9 mouse cellular contexts compared by ENCODE assay signal in the genomic region with DNA sequence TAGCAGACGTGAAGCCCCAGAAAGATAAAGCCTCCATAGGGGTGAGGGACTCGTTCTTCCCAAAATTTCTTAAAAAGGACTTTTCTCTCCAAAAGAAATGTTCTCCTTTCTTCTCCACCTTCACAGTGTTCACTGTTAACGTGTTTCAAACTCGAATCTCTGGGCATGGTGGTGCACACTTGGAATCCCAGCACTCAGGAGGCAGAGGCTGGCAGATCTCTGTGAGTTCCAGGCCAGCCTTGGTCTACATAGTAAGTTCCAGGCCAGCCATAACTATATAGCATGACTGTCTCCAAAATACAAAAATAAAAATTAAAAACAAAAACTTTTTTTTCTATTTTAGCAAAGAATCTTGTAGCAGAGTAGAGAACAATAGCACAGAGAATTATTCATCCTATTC. TPM values are rescaled to one million over a fixed set of nuclear protein-coding genes. Genes with fewer than 3 reads are reported as not detected.
DNase-seq lines count a peak whose midpoint lies in the region; ATAC-seq and TF ChIP-seq lines count a peak whose summit lies in the region.
"Had no signal": no experiment of that assay in that cellular context is flagged by ENCODE, and none has a peak within 500 bp of the region (broad histone marks: within the 10 kb centered on the region; RNA-seq: fewer than 3 reads in every experiment).

No protein-coding gene starts in this region.

- no peak for TF ChIP-seq POLR2A in thymus, adult 2 months (IDR thresholded peaks at IDR 0.05; ENCODE audit: control insufficient read depth, extremely low read depth, insufficient read depth, low read length, poor library complexity)

- H3K27me3 ChIP-seq in kidney, postnatal 0 days (ENCODE audit: insufficient read depth, low read length), result no peaks in the 10 kb centered on the region
- H3K27me3 ChIP-seq in forebrain, embryonic 12.5 days, result peaks cover 14% of the 10 kb centered on the region
- H3K27me3 ChIP-seq in limb, embryonic 10.5 days (ENCODE audit: low read depth, poor library complexity, severe bottlenecking), result no peaks in the 10 kb centered on the region
- no peaks in the 10 kb centered on the region for H3K27me3 ChIP-seq in neural tube, embryonic 12.5 days (replicated peaks)
- no peaks in the 10 kb centered on the region for H3K27me3 ChIP-seq in thymus, adult 2 months (ENCODE audit: control insufficient read depth, insufficient read depth, low read length)

- 71% methylated on average over 4 of the region's 4 CpGs for WGBS in kidney, postnatal 0 days
- WGBS in forebrain, embryonic 12.5 days, result 78% methylated on average over 4 of the region's 4 CpGs
- 83% methylated on average over 4 of the region's 4 CpGs for WGBS in limb, embryonic 10.5 days
- WGBS in neural tube, embryonic 12.5 days, result 76% methylated on average over 4 of the region's 4 CpGs
- WGBS in thymus, adult 2 months, result 86% methylated on average over 4 of the region's 4 CpGs

- H3K4me2 ChIP-seq in kidney, postnatal 0 days (ENCODE audit: low read length), result peak overlapping the region; percentile 95; the same call in 1 of the 2 replicates
- peak overlapping the region; percentile 86 for H3K4me2 ChIP-seq in forebrain, embryonic 12.5 days
- H3K4me2 ChIP-seq in neural tube, embryonic 12.5 days (replicated peaks), result peak overlapping the region; percentile 83

- no peaks in the 10 kb centered on the region for H3K36me3 ChIP-seq in kidney, postnatal 0 days (ENCODE audit: insufficient read depth, low read length)
- no peaks in the 10 kb centered on the region for H3K36me3 ChIP-seq in forebrain, embryonic 12.5 days (replicated peaks)
- H3K36me3 ChIP-seq in limb, embryonic 10.5 days, result peaks cover 6% of the 10 kb centered on the region
- H3K36me3 ChIP-seq in neural tube, embryonic 12.5 days, result no peaks in the 10 kb centered on the region
- H3K36me3 ChIP-seq in thymus, adult 2 months (ENCODE audit: control insufficient read depth, insufficient read depth, low read length), result no peaks in the 10 kb centered on the region

- H3K4me3 ChIP-seq in kidney, postnatal 0 days (replicated peaks; ENCODE audit: low read depth, low read length), result peak overlapping the region; percentile 96; the same call in 1 of the 2 replicates
- H3K4me3 ChIP-seq in forebrain, embryonic 12.5 days (replicated peaks), result peak overlapping the region; percentile 97
- H3K4me3 ChIP-seq in limb, embryonic 10.5 days, result peak overlapping the region; percentile 99
- H3K4me3 ChIP-seq in neural tube, embryonic 12.5 days, result peak overlapping the region; percentile 95; the same call in 1 of the 2 replicates
- H3K4me3 ChIP-seq in thymus, adult 2 months (ENCODE audit: control insufficient read depth, insufficient read depth, low read length), result no peak overlapping the region

- DNase-seq in kidney, postnatal 0 days (ENCODE audit: low spot score), result no peak
- DNase-seq in kidney, postnatal 36 days, result no peak
- no peak for DNase-seq in limb, embryonic 10.5 days (ENCODE audit: low spot score)
- no peak for DNase-seq in adrenal gland, postnatal 36 days
- no peak for DNase-seq in thymus, adult 2 months
- DNase-seq in spleen, adult 18-20 months, result no peak
- DNase-seq: gastrocnemius, postnatal 25 days had no signal

- ATAC-seq in kidney, postnatal 0 days (replicated peaks; ENCODE audit: low FRiP score, low read depth), result no peak
- no peak for ATAC-seq in forebrain, embryonic 12.5 days (ENCODE audit: low FRiP score)
- ATAC-seq in neural tube, embryonic 12.5 days (ENCODE audit: low FRiP score, low read depth), result no peak

- H3K9me3 ChIP-seq in kidney, postnatal 0 days (replicated peaks; ENCODE audit: low read length), result no peaks in the 10 kb centered on the region
- H3K9me3 ChIP-seq in forebrain, embryonic 12.5 days, result no peaks in the 10 kb centered on the region
- no peaks in the 10 kb centered on the region for H3K9me3 ChIP-seq in limb, embryonic 10.5 days (replicated peaks)
- no peaks in the 10 kb centered on the region for H3K9me3 ChIP-seq in neural tube, embryonic 12.5 days

- H3K9ac ChIP-seq in kidney, postnatal 0 days (ENCODE audit: low read depth, low read length), result no peak overlapping the region
- H3K9ac ChIP-seq in forebrain, embryonic 12.5 days, result 0 out of 2 replicates have a peak overlapping the region, but pooled peaks have one; percentile 98
- peak overlapping the region; percentile 97; the same call in 1 of the 2 replicates for H3K9ac ChIP-seq in neural tube, embryonic 12.5 days

- peaks cover 8% of the 10 kb centered on the region; the same call in 1 of the 2 replicates for H3K4me1 ChIP-seq in kidney, postnatal 0 days (replicated peaks; ENCODE audit: insufficient read depth, low read length)
- peaks cover 64% of the 10 kb centered on the region for H3K4me1 ChIP-seq in forebrain, embryonic 12.5 days
- H3K4me1 ChIP-seq in limb, embryonic 10.5 days, result peaks cover 40% of the 10 kb centered on the region
- H3K4me1 ChIP-seq in neural tube, embryonic 12.5 days, result peaks cover 48% of the 10 kb centered on the region
- peaks cover 6% of the 10 kb centered on the region; the same call in 1 of the 2 replicates for H3K4me1 ChIP-seq in thymus, adult 2 months (replicated peaks; ENCODE audit: control insufficient read depth, insufficient read depth, low read length)

- no peak overlapping the region for H3K27ac ChIP-seq in kidney, postnatal 0 days
- no peak overlapping the region for H3K27ac ChIP-seq in forebrain, embryonic 12.5 days
- H3K27ac ChIP-seq in limb, embryonic 10.5 days, result no peak overlapping the region
- no peak overlapping the region for H3K27ac ChIP-seq in neural tube, embryonic 12.5 days
- no peak overlapping the region for H3K27ac ChIP-seq in thymus, adult 2 months (ENCODE audit: control insufficient read depth, insufficient read depth, low read length)

- no peak for TF ChIP-seq CTCF in kidney, postnatal 0 days (IDR thresholded peaks at IDR 0.05; ENCODE audit: low read depth)
- no peak for TF ChIP-seq CTCF in thymus, adult 2 months (IDR thresholded peaks at IDR 0.05; ENCODE audit: borderline replicate concordance, control insufficient read depth, extremely low read depth, insufficient read depth, low read length, poor library complexity)

RNA-seq across cellular contexts. Expression of a gene that starts 1.4 kb away (rescaled TPM):
- polyA plus RNA-seq in kidney, postnatal 0 days (2015; fragmentation: Nextera tagmentation; extraction: Ambion mirVana), result 68.2 and 78.1 TPM in 2 replicates
- 138 and 140 TPM in 2 replicates for polyA plus RNA-seq in forebrain, embryonic 12.5 days (2016; fragmentation: Nextera tagmentation; extraction: Ambion mirVana)
- polyA plus RNA-seq in limb, embryonic 10.5 days (2016; fragmentation: Nextera tagmentation; extraction: Ambion mirVana), result 99.9 and 105 TPM in 2 replicates
- polyA plus RNA-seq in neural tube, embryonic 12.5 days (2016; fragmentation: Nextera tagmentation; extraction: Ambion mirVana), result 165 and 166 TPM in 2 replicates
- total RNA-seq in adrenal gland, postnatal 36 days (2021), result 100 to 1,000 TPM; 251 to 350 TPM
- 32.5 and 35.3 TPM in 2 replicates for polyA plus RNA-seq in thymus, adult 2 months (2012; rRNA removed)

RNA-seq across cellular contexts. Expression of a gene that starts 12.1 kb away (rescaled TPM):
- polyA plus RNA-seq in kidney, postnatal 0 days (2015; fragmentation: Nextera tagmentation; extraction: Ambion mirVana), result 22.9 and 23.2 TPM in 2 replicates
- polyA plus RNA-seq in forebrain, embryonic 12.5 days (2016; fragmentation: Nextera tagmentation; extraction: Ambion mirVana), result 57.8 and 60.7 TPM in 2 replicates
- polyA plus RNA-seq in limb, embryonic 10.5 days (2016; fragmentation: Nextera tagmentation; extraction: Ambion mirVana), result 36.7 and 43.3 TPM in 2 replicates
- 48.9 and 53.5 TPM in 2 replicates for polyA plus RNA-seq in neural tube, embryonic 12.5 days (2016; fragmentation: Nextera tagmentation; extraction: Ambion mirVana)
- total RNA-seq in adrenal gland, postnatal 36 days (2021), result 100 to 1,000 TPM in 1 of 2 experiments, 10 to 100 TPM in 1; 88.0 to 104 TPM
- 73.8 and 77.6 TPM in 2 replicates for polyA plus RNA-seq in thymus, adult 2 months (2012; rRNA removed)

RNA-seq across cellular contexts. Expression of a gene that starts 59.4 kb away (rescaled TPM):
- 45.3 and 47.1 TPM in 2 replicates for polyA plus RNA-seq in kidney, postnatal 0 days (2015; fragmentation: Nextera tagmentation; extraction: Ambion mirVana)
- 60.9 and 62.8 TPM in 2 replicates for polyA plus RNA-seq in forebrain, embryonic 12.5 days (2016; fragmentation: Nextera tagmentation; extraction: Ambion mirVana)
- polyA plus RNA-seq in limb, embryonic 10.5 days (2016; fragmentation: Nextera tagmentation; extraction: Ambion mirVana), result 74.8 and 78.4 TPM in 2 replicates
- polyA plus RNA-seq in neural tube, embryonic 12.5 days (2016; fragmentation: Nextera tagmentation; extraction: Ambion mirVana), result 55.1 and 61.6 TPM in 2 replicates
- 10 to 100 TPM; 24.9 to 30.3 TPM for total RNA-seq in adrenal gland, postnatal 36 days (2021)
- polyA plus RNA-seq in thymus, adult 2 months (2012; rRNA removed), result 24.0 and 28.3 TPM in 2 replicates
